Mouse (Mus musculus): ENCODE measurements around the gene Trmt2b. TPM values are rescaled to one million over a fixed set of nuclear protein-coding genes. Genes with fewer than 3 reads are reported as not detected.
"Not testable (repeated sequence)": the region's sequence is repeated elsewhere in the genome, so short reads cannot be mapped to it uniquely, and the experiment has no call there.

Gene Trmt2b
- polyA plus RNA-seq, 3 experiments from 2014 or later, result 19.9 to 24.3 (median 22.8) TPM

DNA sequence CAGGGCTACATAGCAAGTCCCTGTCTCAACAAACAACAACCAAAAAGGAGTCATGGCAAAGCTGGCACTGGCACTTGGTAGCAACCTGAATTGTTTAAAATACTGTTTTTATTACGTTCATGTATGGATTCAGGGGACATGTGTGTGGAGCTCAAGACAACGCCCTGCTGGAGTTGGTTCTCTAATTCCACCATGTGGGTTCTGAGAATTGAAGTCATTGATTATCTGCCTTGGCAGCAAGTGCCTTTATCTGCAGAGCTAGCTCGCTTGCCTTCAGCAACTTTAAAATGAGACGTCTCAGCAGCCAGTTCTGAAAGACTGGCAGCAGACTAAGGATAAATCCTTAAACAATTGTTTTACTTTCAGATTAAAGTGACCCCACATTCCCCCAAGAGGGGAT, 58.6 kb downstream of the Trmt2b start:
- ATAC-seq, result no peak

DNA sequence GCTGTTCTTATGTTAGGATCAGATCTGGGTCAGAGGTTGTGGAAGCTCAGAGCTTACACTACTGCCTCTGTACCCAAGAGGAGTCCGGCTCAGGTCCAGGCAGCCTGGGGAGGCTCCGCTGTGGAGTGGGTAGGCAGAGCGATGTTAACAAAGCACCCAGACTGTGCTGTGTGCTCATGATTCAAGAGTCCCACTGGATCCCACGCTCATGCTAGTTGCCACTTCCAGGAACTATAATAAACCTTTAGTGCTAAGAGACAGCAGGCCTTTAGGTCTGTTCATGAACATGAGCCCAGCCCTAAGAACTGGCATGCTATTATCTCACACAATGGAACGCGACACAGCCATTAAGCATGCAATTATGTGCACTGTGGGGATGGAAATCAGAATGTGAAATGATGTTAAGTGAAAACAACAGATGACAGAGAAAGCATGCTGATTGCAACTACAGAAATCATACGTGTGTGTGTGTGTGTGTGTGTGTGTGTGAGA, 65.6 kb downstream of the Trmt2b start:
- no peak for ATAC-seq

DNA sequence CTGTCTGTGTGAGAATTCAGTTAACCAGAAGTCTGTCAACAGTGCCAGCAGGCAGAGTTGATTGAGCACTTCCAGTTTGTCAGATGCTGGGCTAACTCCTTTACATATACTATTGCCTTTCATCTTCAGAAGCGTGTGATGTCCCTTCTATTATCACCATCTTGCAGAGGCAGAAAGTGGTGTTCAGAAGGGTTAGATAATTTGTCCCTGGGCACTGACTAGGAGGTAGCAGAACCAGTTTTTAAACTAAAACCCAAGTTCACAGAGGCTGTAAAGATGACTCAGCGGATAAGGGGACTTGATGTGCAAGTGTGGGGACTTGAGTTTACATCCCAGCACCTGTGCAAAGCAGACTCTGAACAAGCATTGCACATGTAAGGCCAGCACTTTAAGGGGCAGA, 68.3 kb downstream of the Trmt2b start:
- ATAC-seq, result no peak

DNA sequence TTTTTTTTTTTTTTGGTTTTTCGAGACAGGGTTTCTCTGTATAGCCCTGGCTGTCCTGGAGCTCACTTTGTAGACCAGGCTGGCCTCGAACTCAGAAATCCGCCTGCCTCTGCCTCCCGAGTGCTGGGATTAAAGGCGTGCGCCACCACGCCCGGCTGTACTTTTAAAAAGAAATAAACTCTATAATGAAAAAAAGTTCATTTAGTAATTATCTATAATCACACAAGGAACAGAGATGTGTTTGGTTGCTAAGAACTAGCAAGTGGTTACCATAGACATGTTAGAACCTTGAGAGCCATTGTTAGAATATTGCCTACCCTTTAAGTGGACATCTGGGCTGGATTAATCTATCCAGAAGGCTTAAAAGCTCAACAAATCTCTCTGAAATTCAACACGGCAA, 89.6 kb downstream of the Trmt2b start, which contains the start of gene Arl13a:
Gene Arl13a, plus strand, starts transcription at position 301 of the 400 bp plus-strand sequence.
- not testable (repeated sequence) for ATAC-seq

DNA sequence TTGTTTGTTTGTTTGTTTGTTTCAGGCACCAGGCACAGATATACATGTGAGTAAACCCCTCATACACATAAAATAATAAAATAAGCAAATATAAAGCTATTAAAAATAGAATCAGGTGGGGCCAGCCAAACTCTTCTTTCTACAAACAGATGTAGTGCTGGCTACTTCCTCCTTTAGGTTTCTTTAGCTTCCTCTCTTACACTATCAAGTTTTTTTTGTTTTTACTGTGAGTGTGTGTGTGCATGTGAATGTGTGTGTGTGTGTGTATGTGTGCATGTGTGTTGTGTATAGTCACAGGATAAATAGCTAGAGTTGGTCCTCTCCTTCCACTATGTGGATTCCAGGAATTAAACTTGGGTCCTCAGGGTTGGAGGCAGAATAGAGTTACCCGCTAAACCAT, 102.1 kb downstream of the Trmt2b start:
- no peak for ATAC-seq

Other genes with a start within 250 kb of the Trmt2b start
- gene Cstf2, start 217.8 kb downstream of the Trmt2b start, polyA plus RNA-seq (2017; shearing (Covaris generic)), result 10 to 100 TPM; 27.1 to 42.3 (median 27.3) TPM
- gene Xkrx, start 114.9 kb downstream of the Trmt2b start, polyA plus RNA-seq (2017; shearing (Covaris generic)), result 1 to 10 TPM in 1 of 3 experiments, under 1 TPM in 1, not detected in 1; 0.83 to 1.3 TPM
- gene Arl13a, start 89.5 kb downstream of the Trmt2b start, polyA plus RNA-seq (2017; shearing (Covaris generic)), result under 1 TPM in 1 of 3 experiments, not detected in 2; 0.19 TPM
- gene Nox1, start 55.0 kb downstream of the Trmt2b start, polyA plus RNA-seq (2017; shearing (Covaris generic)), result under 1 TPM in 2 of 3 experiments, not detected in 1; 0.67 to 0.82 TPM
- not detected for gene Tmem35a, start 18.2 kb upstream of the Trmt2b start, polyA plus RNA-seq (2017; shearing (Covaris generic))
- gene Cenpi, start 31.1 kb upstream of the Trmt2b start, polyA plus RNA-seq (2017; shearing (Covaris generic)), result 10 to 100 TPM in 1 of 3 experiments, 1 to 10 TPM in 2; 1.8 to 14.2 (median 2.6) TPM
- under 1 TPM in 1 of 3 experiments, not detected in 2; 0.16 TPM for gene Drp2, start 127.6 kb upstream of the Trmt2b start, polyA plus RNA-seq (2017; shearing (Covaris generic))
- gene Taf7l, start 199.5 kb upstream of the Trmt2b start, polyA plus RNA-seq (2017; shearing (Covaris generic)), result not detected